In genomic region chr3:101230201-101230600, GRCm38 (mm10) we compare ENCODE assay signal across 30 mouse cellular contexts. TPM values are rescaled to one million over a fixed set of nuclear protein-coding genes. Genes with fewer than 3 reads are reported as not detected.
DNase-seq lines count a peak whose midpoint lies in the region; ATAC-seq and TF ChIP-seq lines count a peak whose summit lies in the region.
"Had no signal": no experiment of that assay in that cellular context is flagged by ENCODE, and none has a peak within 500 bp of the region (broad histone marks: within the 10 kb centered on the region; RNA-seq: fewer than 3 reads in every experiment).

No protein-coding gene starts in this region.

- no peaks in the 10 kb centered on the region for H3K4me1 ChIP-seq in kidney, adult 2 months (ENCODE audit: control insufficient read depth, insufficient read depth, low read length)
- peaks cover 9% of the 10 kb centered on the region; the same call in 1 of the 2 replicates for H3K4me1 ChIP-seq in kidney, embryonic 15.5 days
- H3K4me1 ChIP-seq: embryonic facial prominence, embryonic 13.5 days; embryonic facial prominence, embryonic 15.5 days had no signal

- 50% methylated on average over 9 of the region's 9 CpGs for WGBS in kidney, adult 2 months
- 57% methylated on average over 9 of the region's 9 CpGs for WGBS in kidney, embryonic 15.5 days

- H3K9ac ChIP-seq in kidney, embryonic 15.5 days, result no peak overlapping the region
- H3K9ac ChIP-seq: embryonic facial prominence, embryonic 13.5 days; embryonic facial prominence, embryonic 15.5 days; forebrain, embryonic 12.5 days had no signal

- peak; percentile 33; the same call in 1 of the 2 replicates for ATAC-seq in kidney, embryonic 15.5 days (replicated peaks; ENCODE audit: low FRiP score)
- ATAC-seq: CD4-positive, CD25-positive, alpha-beta regulatory T cell, adult 4 months; forebrain, embryonic 14.5 days; forebrain, embryonic 16.5 days had no signal

- no peak overlapping the region for H3K4me2 ChIP-seq in kidney, embryonic 15.5 days
- H3K4me2 ChIP-seq: embryonic facial prominence, embryonic 13.5 days; embryonic facial prominence, embryonic 15.5 days; forebrain, embryonic 12.5 days had no signal

- H3K27me3 ChIP-seq in kidney, adult 2 months (replicated peaks; ENCODE audit: control insufficient read depth, insufficient read depth, low read length), result no peaks in the 10 kb centered on the region
- no peaks in the 10 kb centered on the region for H3K27me3 ChIP-seq in kidney, embryonic 15.5 days
- H3K27me3 ChIP-seq: CH12.LX; embryonic facial prominence, embryonic 13.5 days; embryonic facial prominence, embryonic 15.5 days; forebrain, embryonic 12.5 days had no signal

- H3K27ac ChIP-seq in kidney, adult 2 months (ENCODE audit: insufficient read depth, low read depth, low read length), result no peak overlapping the region
- H3K27ac ChIP-seq in kidney, embryonic 15.5 days, result 0 out of 2 replicates have a peak overlapping the region, but pooled peaks have one; percentile 41
- H3K27ac ChIP-seq: embryonic facial prominence, embryonic 13.5 days; embryonic facial prominence, embryonic 15.5 days; forebrain, embryonic 10.5 days; forebrain, embryonic 12.5 days had no signal

- no peak overlapping the region for H3K4me3 ChIP-seq in kidney, adult 2 months (ENCODE audit: insufficient read depth, low read depth, low read length)
- no peak overlapping the region for H3K4me3 ChIP-seq in kidney, embryonic 15.5 days (replicated peaks)
- H3K4me3 ChIP-seq: embryonic facial prominence, embryonic 13.5 days; embryonic facial prominence, embryonic 15.5 days; erythroblast, embryonic 14.5 days; forebrain, embryonic 10.5 days; forebrain, embryonic 12.5 days had no signal

- peak; percentile 30 for DNase-seq in embryo, embryonic 10.5 days (ENCODE audit: low spot score)
- no peak for DNase-seq in embryo, embryonic 10 days (ENCODE audit: low spot score)
- DNase-seq in kidney, adult 2 months, result peak; percentile 8
- DNase-seq in kidney, postnatal 10 days, result no peak
- DNase-seq in kidney, postnatal 4 days, result no peak
- peak; percentile 67 for DNase-seq in ZHBTc4 (ENCODE audit: low read depth, low spot score)
- no peak for DNase-seq in natural killer cell, adult 2 months (ENCODE audit: low spot score in 2 of 2)
- DNase-seq: adrenal gland, adult 2 months; adrenal gland, postnatal 10 days; adrenal gland, postnatal 25 days; B cell, adult 2 months; cerebellum, adult 11 months; cerebellum, adult 18-20 months; cerebellum, adult 8-10 months; cerebellum, adult 9-11 months; cerebellum, postnatal 14 days; cerebellum, postnatal 36 days; embryo, embryonic 11 days had no signal

- no peaks in the 10 kb centered on the region for H3K9me3 ChIP-seq in kidney, embryonic 15.5 days (replicated peaks)
- H3K9me3 ChIP-seq: embryonic facial prominence, embryonic 13.5 days; embryonic facial prominence, embryonic 15.5 days; forebrain, embryonic 10.5 days; forebrain, embryonic 12.5 days had no signal

- H3K36me3 ChIP-seq in kidney, adult 2 months (ENCODE audit: control insufficient read depth, insufficient read depth, low read length), result no peaks in the 10 kb centered on the region
- H3K36me3 ChIP-seq in kidney, embryonic 15.5 days, result no peaks in the 10 kb centered on the region
- H3K36me3 ChIP-seq: embryonic facial prominence, embryonic 13.5 days; embryonic facial prominence, embryonic 15.5 days; forebrain, embryonic 10.5 days; forebrain, embryonic 12.5 days had no signal

- TF ChIP-seq POLR2A in kidney, adult 2 months (IDR thresholded peaks at IDR 0.05; ENCODE audit: low read depth, low read length), result no peak

- no peak for TF ChIP-seq CTCF in kidney, adult 2 months (conservative IDR thresholded peaks at IDR 0.05; ENCODE audit: insufficient read depth, insufficient read length, low read depth, low read length)

RNA-seq across cellular contexts. Expression of gene Cd2, which starts 57.5 kb away (rescaled TPM):
- polyA plus RNA-seq in kidney, adult 2 months (2012; rRNA removed), result 0.57 and 3.8 TPM in 2 replicates
- polyA plus RNA-seq in kidney, embryonic 15.5 days (2015; fragmentation: Nextera tagmentation; extraction: Ambion mirVana), result not detected in 2 replicates
- polyA plus RNA-seq: brain, embryonic 14.5 days; embryonic facial prominence, embryonic 11.5 days; embryonic facial prominence, embryonic 13.5 days; erythroblast, embryonic 14.5 days; forebrain, embryonic 10.5 days; forebrain, embryonic 12.5 days had no signal

Comparison
In these comparisons a context has a peak if more than half of its experiments do, and no peak if none do; other contexts are left out.
1. DNase-seq: peak in embryo, embryonic 10.5 days (single experiment), kidney, adult 2 months (single experiment) and ZHBTc4 (single experiment); none in embryo, embryonic 10 days (single experiment), kidney, postnatal 10 days (single experiment), kidney, postnatal 4 days (0 of 2) and natural killer cell, adult 2 months (0 of 2).